13 mouse cellular contexts compared by ENCODE assay signal in genomic region chr11:100609355-100609996, GRCm38 (mm10). TPM values are rescaled to one million over a fixed set of nuclear protein-coding genes. Genes with fewer than 3 reads are reported as not detected.
DNase-seq lines count a peak whose midpoint lies in the region; ATAC-seq and TF ChIP-seq lines count a peak whose summit lies in the region.
"Had no signal": no experiment of that assay in that cellular context is flagged by ENCODE, and none has a peak within 500 bp of the region (broad histone marks: within the 10 kb centered on the region; RNA-seq: fewer than 3 reads in every experiment).

No protein-coding gene starts in this region.

- WGBS in heart, embryonic 11.5 days (ENCODE audit: insufficient replicate concordance): 82% methylated on average over 5 of the region's 5 CpGs
- WGBS in kidney, adult 2 months: 69% methylated on average over 5 of the region's 5 CpGs
- WGBS in midbrain, embryonic 15.5 days: 80% methylated on average over 5 of the region's 5 CpGs
- 92% methylated on average over 5 of the region's 5 CpGs for WGBS in midbrain, embryonic 11.5 days
- 73% methylated on average over 5 of the region's 5 CpGs for WGBS in embryonic facial prominence, embryonic 15.5 days

- H3K9me3 ChIP-seq in heart, embryonic 11.5 days (replicated peaks; ENCODE audit: control insufficient read depth, low read length): no peaks in the 10 kb centered on the region
- H3K9me3 ChIP-seq in midbrain, embryonic 15.5 days: no peaks in the 10 kb centered on the region
- H3K9me3 ChIP-seq in midbrain, embryonic 11.5 days (ENCODE audit: control insufficient read depth, low read length): no peaks in the 10 kb centered on the region
- no peaks in the 10 kb centered on the region for H3K9me3 ChIP-seq in embryonic facial prominence, embryonic 15.5 days (replicated peaks)
- H3K9me3 ChIP-seq: midbrain, embryonic 12.5 days had no signal

- intact Hi-C loops in heart, postnatal 36 days (cut with DNase I): no loop called here

- H3K27ac ChIP-seq in heart, embryonic 11.5 days (ENCODE audit: low read depth, low read length): peak overlapping the region; percentile 38; the same call in 1 of the 2 replicates
- peak overlapping the region; percentile 91 for H3K27ac ChIP-seq in kidney, adult 2 months (ENCODE audit: insufficient read depth, low read depth, low read length)
- 0 out of 2 replicates have a peak overlapping the region, but pooled peaks have one; percentile 26 for H3K27ac ChIP-seq in midbrain, embryonic 15.5 days
- H3K27ac ChIP-seq in midbrain, embryonic 11.5 days (ENCODE audit: low read depth, low read length): no peak overlapping the region
- H3K27ac ChIP-seq in embryonic facial prominence, embryonic 15.5 days (replicated peaks): peak overlapping the region; percentile 55; the same call in 1 of the 2 replicates
- H3K27ac ChIP-seq: liver, embryonic 14.5 days; midbrain, embryonic 12.5 days had no signal

- no peak for ATAC-seq in heart, embryonic 11.5 days (replicated peaks; ENCODE audit: insufficient number of reproducible peaks, low FRiP score, low TSS enrichment)
- ATAC-seq in midbrain, embryonic 15.5 days (replicated peaks): no peak
- ATAC-seq in midbrain, embryonic 11.5 days (ENCODE audit: low FRiP score): no peak
- ATAC-seq in embryonic facial prominence, embryonic 15.5 days (ENCODE audit: insufficient number of reproducible peaks, low FRiP score, low TSS enrichment, low read depth): no peak

- no peak for TF ChIP-seq POLR2A in kidney, adult 2 months (IDR thresholded peaks at IDR 0.05; ENCODE audit: low read depth, low read length)

- peak overlapping the region; percentile 9; the same call in 1 of the 2 replicates for H3K4me2 ChIP-seq in heart, embryonic 11.5 days
- no peak overlapping the region for H3K4me2 ChIP-seq in midbrain, embryonic 15.5 days
- H3K4me2 ChIP-seq in midbrain, embryonic 11.5 days: no peak overlapping the region
- no peak overlapping the region for H3K4me2 ChIP-seq in embryonic facial prominence, embryonic 15.5 days (replicated peaks)
- H3K4me2 ChIP-seq: midbrain, embryonic 12.5 days had no signal

- H3K4me1 ChIP-seq in heart, embryonic 11.5 days (ENCODE audit: control insufficient read depth, insufficient read depth, low read length): peaks cover 18% of the 10 kb centered on the region
- peaks cover 17% of the 10 kb centered on the region; the same call in 1 of the 2 replicates for H3K4me1 ChIP-seq in kidney, adult 2 months (ENCODE audit: control insufficient read depth, insufficient read depth, low read length)
- peaks cover 8% of the 10 kb centered on the region for H3K4me1 ChIP-seq in midbrain, embryonic 15.5 days
- 0 out of 2 replicates have a peak, but pooled peaks cover 1% of the 10 kb centered on the region for H3K4me1 ChIP-seq in midbrain, embryonic 11.5 days (ENCODE audit: control insufficient read depth, insufficient read depth, low read length)
- H3K4me1 ChIP-seq in embryonic facial prominence, embryonic 15.5 days: peaks cover 22% of the 10 kb centered on the region

- no peaks in the 10 kb centered on the region for H3K36me3 ChIP-seq in heart, embryonic 11.5 days (ENCODE audit: control insufficient read depth, insufficient read depth, low read length)
- H3K36me3 ChIP-seq in kidney, adult 2 months (ENCODE audit: control insufficient read depth, insufficient read depth, low read length): no peaks in the 10 kb centered on the region
- peaks cover 3% of the 10 kb centered on the region; the same call in 1 of the 2 replicates for H3K36me3 ChIP-seq in midbrain, embryonic 15.5 days (replicated peaks)
- H3K36me3 ChIP-seq in midbrain, embryonic 11.5 days (ENCODE audit: control insufficient read depth, insufficient read depth, low read length): no peaks in the 10 kb centered on the region; the same call in 1 of the 2 replicates
- 0 out of 2 replicates have a peak, but pooled peaks cover 7% of the 10 kb centered on the region for H3K36me3 ChIP-seq in embryonic facial prominence, embryonic 15.5 days

- no peaks in the 10 kb centered on the region for H3K27me3 ChIP-seq in heart, embryonic 11.5 days (ENCODE audit: control insufficient read depth, insufficient read depth, low read length)
- H3K27me3 ChIP-seq in kidney, adult 2 months (replicated peaks; ENCODE audit: control insufficient read depth, insufficient read depth, low read length): no peaks in the 10 kb centered on the region
- H3K27me3 ChIP-seq in midbrain, embryonic 15.5 days (replicated peaks): no peaks in the 10 kb centered on the region
- H3K27me3 ChIP-seq in midbrain, embryonic 11.5 days (ENCODE audit: control insufficient read depth, insufficient read depth, low read length): no peaks in the 10 kb centered on the region
- H3K27me3 ChIP-seq in embryonic facial prominence, embryonic 15.5 days: no peaks in the 10 kb centered on the region
- H3K27me3 ChIP-seq: midbrain, embryonic 12.5 days had no signal

- DNase-seq in heart, postnatal 36 days: no peak
- DNase-seq in kidney, adult 2 months: no peak
- DNase-seq in kidney, postnatal 10 days: no peak
- no peak for DNase-seq in midbrain, embryonic 11.5 days (ENCODE audit: low spot score, missing footprints)
- DNase-seq in right cerebral cortex, adult 18-20 months: no peak
- DNase-seq: cerebellum, adult 18-20 months; gastrocnemius, postnatal 36 days; thymus, postnatal 36 days had no signal

- no peak overlapping the region for H3K4me3 ChIP-seq in heart, embryonic 11.5 days (ENCODE audit: low read depth, low read length)
- H3K4me3 ChIP-seq in kidney, adult 2 months (ENCODE audit: insufficient read depth, low read depth, low read length): no peak overlapping the region
- H3K4me3 ChIP-seq in midbrain, embryonic 15.5 days: no peak overlapping the region
- no peak overlapping the region for H3K4me3 ChIP-seq in midbrain, embryonic 11.5 days (ENCODE audit: low read depth, low read length)
- H3K4me3 ChIP-seq in embryonic facial prominence, embryonic 15.5 days (replicated peaks): no peak overlapping the region
- H3K4me3 ChIP-seq: midbrain, embryonic 12.5 days had no signal

- no peak overlapping the region; the same call in 1 of the 2 replicates for H3K9ac ChIP-seq in heart, embryonic 11.5 days (ENCODE audit: low read depth, low read length)
- no peak overlapping the region for H3K9ac ChIP-seq in midbrain, embryonic 15.5 days
- no peak overlapping the region for H3K9ac ChIP-seq in midbrain, embryonic 11.5 days (ENCODE audit: low read length)
- H3K9ac ChIP-seq in embryonic facial prominence, embryonic 15.5 days: no peak overlapping the region
- H3K9ac ChIP-seq: liver, embryonic 14.5 days; midbrain, embryonic 12.5 days had no signal

- no peak for TF ChIP-seq CTCF in kidney, adult 2 months (conservative IDR thresholded peaks at IDR 0.05; ENCODE audit: insufficient read depth, insufficient read length, low read depth, low read length)

RNA-seq across cellular contexts. Expression of gene Nkiras2, which starts 9.6 kb away (rescaled TPM):
- polyA plus RNA-seq in heart, embryonic 11.5 days (2014; fragmentation: Nextera tagmentation; extraction: Ambion mirVana): 65.4 and 66.9 TPM in 2 replicates
- total RNA-seq in heart, postnatal 36 days (2021): 10 to 100 TPM; 57.2 to 59.2 TPM
- polyA plus RNA-seq in kidney, adult 2 months (2012; rRNA removed): 60.5 and 63.1 TPM in 2 replicates
- 111 and 115 TPM in 2 replicates for polyA plus RNA-seq in midbrain, embryonic 15.5 days (2015; fragmentation: Nextera tagmentation; extraction: Ambion mirVana)
- 96.4 and 110 TPM in 2 replicates for polyA plus RNA-seq in midbrain, embryonic 11.5 days (2014; fragmentation: Nextera tagmentation; extraction: Ambion mirVana)
- 74.6 and 75.5 TPM in 2 replicates for polyA plus RNA-seq in embryonic facial prominence, embryonic 15.5 days (2015; fragmentation: Nextera tagmentation; extraction: Ambion mirVana)

RNA-seq across cellular contexts. Expression of gene Dnajc7, which starts 10.5 kb away (rescaled TPM):
- 69.4 and 85.1 TPM in 2 replicates for polyA plus RNA-seq in heart, embryonic 11.5 days (2014; fragmentation: Nextera tagmentation; extraction: Ambion mirVana)
- total RNA-seq in heart, postnatal 36 days (2021): 100 to 1,000 TPM; 123 to 133 TPM
- 30.0 and 45.6 TPM in 2 replicates for polyA plus RNA-seq in kidney, adult 2 months (2012; rRNA removed)
- polyA plus RNA-seq in midbrain, embryonic 15.5 days (2015; fragmentation: Nextera tagmentation; extraction: Ambion mirVana): 298 and 326 TPM in 2 replicates
- 96.1 TPM in 2 replicates for polyA plus RNA-seq in midbrain, embryonic 11.5 days (2014; fragmentation: Nextera tagmentation; extraction: Ambion mirVana)
- polyA plus RNA-seq in embryonic facial prominence, embryonic 15.5 days (2015; fragmentation: Nextera tagmentation; extraction: Ambion mirVana): 242 and 256 TPM in 2 replicates

RNA-seq across cellular contexts. Expression of gene Cnp, which starts 34.8 kb away (rescaled TPM):
- polyA plus RNA-seq in heart, embryonic 11.5 days (2014; fragmentation: Nextera tagmentation; extraction: Ambion mirVana): 15.7 and 19.0 TPM in 2 replicates
- total RNA-seq in heart, postnatal 36 days (2021): 1 to 10 TPM; 5.5 to 7.2 TPM
- polyA plus RNA-seq in kidney, adult 2 months (2012; rRNA removed): 10.5 and 13.5 TPM in 2 replicates
- polyA plus RNA-seq in midbrain, embryonic 15.5 days (2015; fragmentation: Nextera tagmentation; extraction: Ambion mirVana): 38.3 and 40.0 TPM in 2 replicates
- polyA plus RNA-seq in midbrain, embryonic 11.5 days (2014; fragmentation: Nextera tagmentation; extraction: Ambion mirVana): 15.7 and 16.9 TPM in 2 replicates
- 32.0 and 33.9 TPM in 2 replicates for polyA plus RNA-seq in embryonic facial prominence, embryonic 15.5 days (2015; fragmentation: Nextera tagmentation; extraction: Ambion mirVana)
